Mouse (Mus musculus): Measurements from ENCODE around the gene Dusp5. TPM values are rescaled to one million over a fixed set of nuclear protein-coding genes. Genes with fewer than 3 reads are reported as not detected.

Gene Dusp5
- polyA plus RNA-seq, 1 experiment = 1.8 TPM

DNA sequence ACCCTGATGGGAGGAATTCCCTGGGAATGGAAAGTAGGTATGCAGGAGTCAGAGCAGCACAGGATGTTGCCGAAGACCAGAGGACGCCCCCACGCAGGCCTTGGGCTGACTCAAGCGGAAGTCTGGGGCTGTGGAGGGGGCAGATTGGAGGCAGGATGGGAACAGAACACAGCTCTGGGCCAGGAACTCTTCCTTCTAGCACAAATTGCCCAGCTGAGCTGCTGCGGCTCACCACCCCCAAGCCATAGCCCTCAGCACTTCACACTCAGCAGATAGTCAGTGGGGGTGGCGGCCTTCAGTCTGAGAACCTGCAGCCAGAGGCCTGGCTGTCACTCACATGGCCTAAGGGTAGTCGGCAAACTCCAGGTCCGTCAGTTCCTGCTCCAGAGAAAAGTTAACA, 21.4 kb upstream of the Dusp5 start:
- no peak for TF ChIP-seq CTCF (IDR thresholded peaks at IDR 0.05; ENCODE audit: low read depth, low read length)
- TF ChIP-seq POLR2A (IDR thresholded peaks at IDR 0.05; ENCODE audit: borderline replicate concordance, low read depth, low read length) = no peak
- no peak overlapping the region for H3K4me3 ChIP-seq (ENCODE audit: insufficient read depth, low read length)
- H3K27ac ChIP-seq (ENCODE audit: insufficient read depth, low read depth, low read length) = no peak overlapping the region
- peaks cover 6% of the 10 kb centered on the region; the same call in 1 of the 2 replicates for H3K4me1 ChIP-seq (ENCODE audit: control insufficient read depth, insufficient read depth, low read length)

DNA sequence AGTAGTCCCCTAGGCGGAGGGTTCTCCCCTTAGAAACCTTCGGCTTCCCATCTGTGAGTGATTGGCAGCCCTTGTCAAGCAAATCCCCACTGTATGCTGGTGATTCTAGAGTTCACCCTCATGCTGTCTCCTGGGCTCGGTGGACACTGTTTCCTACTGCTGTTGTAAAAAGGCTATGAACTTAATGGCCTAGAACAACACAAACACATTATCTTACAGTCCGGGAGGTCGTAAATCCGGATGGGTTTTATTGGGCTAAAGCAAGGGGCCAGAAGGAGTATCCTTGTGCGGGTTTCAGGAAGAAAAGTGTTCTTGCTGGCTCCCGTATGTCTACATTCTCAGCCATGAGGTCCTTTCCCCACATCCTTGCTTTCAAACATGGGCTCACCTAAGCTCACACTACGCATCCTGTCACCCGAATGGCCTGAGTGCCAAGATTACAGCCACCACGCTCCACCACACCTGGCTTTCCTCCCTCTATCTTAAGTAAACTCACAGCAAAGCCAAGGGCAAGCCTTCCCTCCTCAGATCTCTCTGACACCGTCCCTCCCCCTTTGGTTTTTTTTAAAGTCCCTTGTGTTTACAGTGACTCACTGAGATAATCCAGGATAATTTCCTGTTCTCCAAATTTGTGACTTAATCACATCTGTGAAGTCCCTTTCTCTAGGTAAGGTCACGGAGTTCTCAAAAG, 17.5 kb upstream of the Dusp5 start:
- no peak overlapping the region for H3K27ac ChIP-seq (ENCODE audit: insufficient read depth, low read depth, low read length)
- peaks cover 8% of the 10 kb centered on the region for H3K4me1 ChIP-seq (ENCODE audit: control insufficient read depth, insufficient read depth, low read length)
- TF ChIP-seq CTCF (IDR thresholded peaks at IDR 0.05; ENCODE audit: low read depth, low read length) (no peak), POLR2A (IDR thresholded peaks at IDR 0.05; ENCODE audit: borderline replicate concordance, low read depth, low read length) (no peak)
- H3K4me3 ChIP-seq (ENCODE audit: insufficient read depth, low read length) = no peak overlapping the region

DNA sequence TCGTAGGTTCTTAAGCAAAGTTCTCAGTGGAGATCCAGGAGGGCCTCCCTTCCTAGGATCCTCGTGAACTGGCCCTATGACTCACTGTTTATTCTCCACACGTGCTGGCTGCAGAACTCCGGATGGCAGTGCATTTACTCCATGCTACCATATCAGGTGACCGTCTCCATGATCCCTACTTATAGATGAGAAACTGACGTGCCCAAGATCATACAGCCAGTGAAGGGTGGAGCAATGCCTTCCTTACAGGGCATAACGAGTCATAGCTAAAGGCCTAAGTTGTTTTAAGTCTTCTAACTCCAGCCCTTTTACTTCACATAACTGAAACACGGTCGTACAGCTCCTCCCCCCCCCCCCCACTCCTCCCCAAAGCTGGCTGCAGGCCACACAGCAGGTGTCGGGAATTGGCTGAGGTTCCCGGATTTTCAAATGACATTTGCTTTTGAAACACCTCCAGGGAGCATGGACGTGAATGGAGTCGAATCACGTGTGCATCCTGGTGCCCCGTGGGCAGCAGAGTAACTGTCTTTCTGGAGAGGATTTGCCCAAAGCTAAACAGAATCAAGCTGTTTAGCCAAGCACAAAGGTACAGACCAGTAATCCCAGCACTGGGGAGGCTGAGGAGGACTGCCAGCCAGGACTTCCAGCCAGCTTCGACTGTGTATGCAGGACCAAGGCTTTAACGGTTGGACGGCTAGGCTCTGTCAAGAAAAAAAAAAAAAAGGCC, 11.4 kb upstream of the Dusp5 start:
- H3K27ac ChIP-seq (ENCODE audit: insufficient read depth, low read depth, low read length) = no peak overlapping the region
- TF ChIP-seq POLR2A (IDR thresholded peaks at IDR 0.05; ENCODE audit: borderline replicate concordance, low read depth, low read length) = no peak
- no peak for TF ChIP-seq CTCF (IDR thresholded peaks at IDR 0.05; ENCODE audit: low read depth, low read length)
- H3K4me1 ChIP-seq (ENCODE audit: control insufficient read depth, insufficient read depth, low read length) = peaks cover 13% of the 10 kb centered on the region
- no peak overlapping the region for H3K4me3 ChIP-seq (ENCODE audit: insufficient read depth, low read length)

DNA sequence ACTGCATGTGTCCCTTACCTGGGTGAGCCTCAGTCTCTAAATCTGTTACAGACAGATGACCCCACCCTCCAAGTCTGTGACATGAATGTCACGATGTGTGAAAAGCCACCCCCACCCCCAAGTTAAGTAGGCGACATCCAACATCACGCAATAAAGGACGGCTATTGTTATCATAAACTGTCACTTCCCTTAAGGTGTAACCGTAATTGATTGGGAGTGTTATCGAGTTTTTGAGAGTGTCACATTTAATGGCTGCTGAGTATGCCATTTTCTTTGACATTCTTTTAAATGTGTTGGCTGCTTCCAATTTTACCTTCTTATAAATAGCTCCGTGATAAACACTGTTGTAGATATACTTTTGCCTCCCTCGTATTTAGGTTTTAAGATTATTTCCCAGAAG, 9.4 kb upstream of the Dusp5 start:
- H3K4me1 ChIP-seq (ENCODE audit: control insufficient read depth, insufficient read depth, low read length) = peaks cover 13% of the 10 kb centered on the region
- no peak overlapping the region for H3K27ac ChIP-seq (ENCODE audit: insufficient read depth, low read depth, low read length)
- TF ChIP-seq POLR2A (IDR thresholded peaks at IDR 0.05; ENCODE audit: borderline replicate concordance, low read depth, low read length) = no peak
- no peak for TF ChIP-seq CTCF (IDR thresholded peaks at IDR 0.05; ENCODE audit: low read depth, low read length)
- no peak overlapping the region for H3K4me3 ChIP-seq (ENCODE audit: insufficient read depth, low read length)

DNA sequence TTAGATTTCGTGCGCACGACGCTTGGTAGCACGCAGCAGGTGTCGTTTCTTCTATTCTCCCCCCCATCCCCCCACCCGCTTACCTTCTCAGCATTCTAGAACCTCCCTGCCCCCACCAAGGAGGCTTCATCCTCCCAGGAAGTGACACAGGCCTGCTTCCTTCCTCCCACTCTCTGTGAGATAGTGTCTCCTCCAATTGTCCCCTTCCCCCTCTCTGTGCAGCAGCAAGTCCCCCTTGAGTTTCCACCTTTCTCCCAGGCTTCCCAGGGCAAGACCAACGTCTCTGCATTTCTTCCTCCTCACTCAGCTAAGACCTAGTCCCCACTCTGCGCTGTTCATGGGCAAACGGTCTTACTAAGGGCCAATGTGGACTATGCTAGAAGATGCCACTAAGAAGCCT, 8.9 kb upstream of the Dusp5 start:
- Histone ChIP-seq H3K4me1 (ENCODE audit: control insufficient read depth, insufficient read depth, low read length) (peaks cover 13% of the 10 kb centered on the region), H3K4me3 (ENCODE audit: insufficient read depth, low read length) (no peak overlapping the region), H3K27ac (ENCODE audit: insufficient read depth, low read depth, low read length) (no peak overlapping the region)
- TF ChIP-seq POLR2A (IDR thresholded peaks at IDR 0.05; ENCODE audit: borderline replicate concordance, low read depth, low read length) (no peak), CTCF (IDR thresholded peaks at IDR 0.05; ENCODE audit: low read depth, low read length) (no peak)

DNA sequence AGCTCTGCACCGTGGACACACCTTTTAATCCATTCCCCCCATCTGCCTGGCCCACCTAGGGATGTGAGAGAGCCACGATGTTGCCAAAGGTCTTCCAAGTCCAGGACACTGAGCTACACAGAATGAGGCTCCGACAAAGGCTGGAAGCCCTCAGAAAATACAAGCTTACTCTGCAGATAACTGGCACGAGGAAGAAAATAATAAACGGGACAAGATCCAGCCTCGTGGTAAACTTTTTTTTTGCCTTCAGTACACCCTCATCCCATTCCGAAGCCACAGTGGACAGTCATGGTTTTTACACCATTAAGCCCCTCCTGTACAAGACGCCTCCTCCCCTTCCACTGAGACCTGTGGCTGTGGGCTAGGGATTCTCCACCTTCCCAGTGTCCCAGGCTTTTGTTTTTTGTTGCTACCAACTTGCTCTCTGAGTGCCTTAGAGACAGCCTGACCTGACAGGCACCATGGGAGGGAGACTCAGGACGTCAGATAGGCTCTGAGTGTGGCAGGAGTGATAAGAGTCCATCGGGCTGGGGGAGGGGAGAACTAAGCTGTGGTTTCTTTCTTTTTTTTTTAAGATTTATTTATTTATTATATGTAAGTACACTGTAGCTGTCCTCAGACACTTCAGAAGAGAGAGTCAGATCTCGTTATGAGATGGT, 7.6 kb upstream of the Dusp5 start:
- peaks cover 11% of the 10 kb centered on the region for H3K4me1 ChIP-seq (ENCODE audit: control insufficient read depth, insufficient read depth, low read length)
- H3K4me3 ChIP-seq (ENCODE audit: insufficient read depth, low read length) = no peak overlapping the region
- no peak overlapping the region for H3K27ac ChIP-seq (ENCODE audit: insufficient read depth, low read depth, low read length)
- TF ChIP-seq POLR2A (IDR thresholded peaks at IDR 0.05; ENCODE audit: borderline replicate concordance, low read depth, low read length) (no peak), CTCF (IDR thresholded peaks at IDR 0.05; ENCODE audit: low read depth, low read length) (no peak)

DNA sequence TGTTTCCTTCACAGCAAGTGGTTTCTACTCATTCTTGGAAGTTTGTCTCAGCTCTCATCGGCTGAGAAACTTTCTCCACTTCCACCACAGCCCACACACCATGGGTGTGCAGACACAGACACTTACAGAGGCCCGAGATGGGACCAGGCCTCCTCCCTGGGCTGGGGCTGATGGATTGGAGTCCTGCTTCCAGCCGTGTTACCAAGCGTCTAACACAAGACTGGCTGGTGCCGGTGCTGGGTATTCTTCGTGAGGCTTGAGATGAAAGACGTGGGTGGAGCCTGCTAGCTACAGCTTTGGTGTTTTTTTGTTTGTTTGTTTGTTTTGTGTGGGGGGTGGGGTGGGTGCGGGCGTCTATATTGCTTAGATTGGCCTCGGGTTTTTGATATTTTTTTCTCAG, 1.4 kb upstream of the Dusp5 start:
- no peak overlapping the region for H3K4me3 ChIP-seq (ENCODE audit: insufficient read depth, low read length)
- H3K27ac ChIP-seq (ENCODE audit: insufficient read depth, low read depth, low read length) = no peak overlapping the region
- TF ChIP-seq POLR2A (IDR thresholded peaks at IDR 0.05; ENCODE audit: borderline replicate concordance, low read depth, low read length) (no peak), CTCF (IDR thresholded peaks at IDR 0.05; ENCODE audit: low read depth, low read length) (no peak)
- H3K4me1 ChIP-seq (ENCODE audit: control insufficient read depth, insufficient read depth, low read length) = peaks cover 3% of the 10 kb centered on the region

DNA sequence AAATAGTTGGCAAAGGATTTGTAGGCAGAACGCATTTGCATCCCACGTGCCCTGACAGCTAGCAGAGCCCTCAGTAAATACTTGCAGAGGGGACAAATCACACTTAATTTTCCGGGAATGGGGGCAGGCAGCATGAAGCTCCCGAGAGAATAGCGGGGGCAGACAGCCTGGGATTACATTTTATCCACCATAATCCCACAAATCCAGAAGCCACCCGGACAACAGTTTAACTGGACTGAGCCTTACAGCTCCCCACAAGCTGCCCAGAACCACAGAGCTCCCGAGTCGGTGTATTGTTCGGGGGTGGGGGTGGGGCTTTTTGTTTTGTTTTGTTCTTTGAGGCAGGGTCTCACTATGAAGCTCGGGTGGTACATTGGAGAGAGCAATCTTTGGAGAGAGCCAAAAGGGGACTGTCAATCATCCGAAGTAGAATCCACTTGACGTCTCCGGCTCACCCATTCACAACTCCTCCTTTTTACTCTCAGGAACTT, 733 bp upstream of the Dusp5 start:
- Histone ChIP-seq H3K4me3 (ENCODE audit: insufficient read depth, low read length) (peak overlapping the region; percentile 77), H3K27ac (ENCODE audit: insufficient read depth, low read depth, low read length) (no peak overlapping the region), H3K4me1 (ENCODE audit: control insufficient read depth, insufficient read depth, low read length) (peaks cover 3% of the 10 kb centered on the region)
- TF ChIP-seq CTCF (IDR thresholded peaks at IDR 0.05; ENCODE audit: low read depth, low read length) = no peak
- no peak for TF ChIP-seq POLR2A (IDR thresholded peaks at IDR 0.05; ENCODE audit: borderline replicate concordance, low read depth, low read length)

DNA sequence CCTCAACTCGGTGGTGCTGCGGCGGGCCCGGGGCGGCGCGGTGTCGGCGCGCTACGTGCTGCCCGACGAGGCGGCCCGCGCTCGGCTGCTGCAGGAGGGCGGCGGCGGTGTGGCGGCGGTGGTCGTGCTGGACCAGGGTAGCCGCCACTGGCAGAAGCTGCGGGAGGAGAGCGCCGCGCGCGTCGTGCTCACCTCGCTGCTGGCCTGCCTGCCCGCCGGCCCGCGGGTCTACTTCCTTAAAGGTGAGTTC, 471 bp downstream of the Dusp5 start:
- H3K4me3 ChIP-seq (ENCODE audit: insufficient read depth, low read length) = peak overlapping the region; percentile 77
- peaks cover 10% of the 10 kb centered on the region for H3K4me1 ChIP-seq (ENCODE audit: control insufficient read depth, insufficient read depth, low read length)
- H3K27ac ChIP-seq (ENCODE audit: insufficient read depth, low read depth, low read length) = no peak overlapping the region
- TF ChIP-seq CTCF (IDR thresholded peaks at IDR 0.05; ENCODE audit: low read depth, low read length) (no peak), POLR2A (IDR thresholded peaks at IDR 0.05; ENCODE audit: borderline replicate concordance, low read depth, low read length) (no peak)
